Mouse (Mus musculus): Measurements from ENCODE around the gene Trabd2b. TPM values are rescaled to one million over a fixed set of nuclear protein-coding genes. Genes with fewer than 3 reads are reported as not detected.

The Trabd2b gene
- polyA plus RNA-seq, 1 experiment from 2014 or later: 1.3 TPM

- H3K4me2 ChIP-seq: no peak overlapping the region
- DNase-seq (ENCODE audit: low spot score): no peak
- H3K4me3 ChIP-seq (ENCODE audit: low read depth, low read length): no peak overlapping the region
- no peaks in the 10 kb centered on the region for H3K4me1 ChIP-seq (replicated peaks; ENCODE audit: control insufficient read depth, insufficient read depth, low read length)
- no peaks in the 10 kb centered on the region for H3K9me3 ChIP-seq (ENCODE audit: control insufficient read depth, low read length)
- no peaks in the 10 kb centered on the region for H3K36me3 ChIP-seq (ENCODE audit: control insufficient read depth, insufficient read depth, low read length)
- H3K27me3 ChIP-seq (replicated peaks; ENCODE audit: control insufficient read depth, insufficient read depth, low read length): no peaks in the 10 kb centered on the region
- H3K9ac ChIP-seq (ENCODE audit: low read depth, low read length): no peak overlapping the region
- 56% methylated on average over 2 of the region's 2 CpGs for WGBS
- no peak for ATAC-seq (replicated peaks; ENCODE audit: low FRiP score)
- no peak overlapping the region for H3K27ac ChIP-seq (ENCODE audit: low read depth, low read length)
Observed at GRCm38 (mm10) chr4:114386395-114386811, 20.1 kb upstream of the Trabd2b start.

- Histone ChIP-seq H3K27ac (ENCODE audit: low read depth, low read length) (no peak overlapping the region), H3K27me3 (replicated peaks; ENCODE audit: control insufficient read depth, insufficient read depth, low read length) (no peaks in the 10 kb centered on the region), H3K4me2 (no peak overlapping the region), H3K4me3 (ENCODE audit: low read depth, low read length) (no peak overlapping the region), H3K4me1 (replicated peaks; ENCODE audit: control insufficient read depth, insufficient read depth, low read length) (no peaks in the 10 kb centered on the region), H3K9ac (ENCODE audit: low read depth, low read length) (no peak overlapping the region), H3K36me3 (ENCODE audit: control insufficient read depth, insufficient read depth, low read length) (no peaks in the 10 kb centered on the region), H3K9me3 (ENCODE audit: control insufficient read depth, low read length) (no peaks in the 10 kb centered on the region)
- ATAC-seq (replicated peaks; ENCODE audit: low FRiP score) (no peak), DNase-seq (ENCODE audit: low spot score) (no peak)
- WGBS: 78% methylated on average over 2 of the region's 2 CpGs
Observed at GRCm38 (mm10) chr4:114387527-114388135, 18.9 kb upstream of the Trabd2b start.

- Histone ChIP-seq H3K36me3 (ENCODE audit: control insufficient read depth, insufficient read depth, low read length) (no peaks in the 10 kb centered on the region), H3K27me3 (replicated peaks; ENCODE audit: control insufficient read depth, insufficient read depth, low read length) (no peaks in the 10 kb centered on the region), H3K9me3 (ENCODE audit: control insufficient read depth, low read length) (no peaks in the 10 kb centered on the region), H3K27ac (ENCODE audit: low read depth, low read length) (no peak overlapping the region), H3K4me1 (replicated peaks; ENCODE audit: control insufficient read depth, insufficient read depth, low read length) (no peaks in the 10 kb centered on the region), H3K4me2 (no peak overlapping the region), H3K4me3 (ENCODE audit: low read depth, low read length) (no peak overlapping the region), H3K9ac (ENCODE audit: low read depth, low read length) (no peak overlapping the region)
- ATAC-seq (replicated peaks; ENCODE audit: low FRiP score): no peak
- 64% methylated on average over 3 of the region's 3 CpGs for WGBS
- no peak for DNase-seq (ENCODE audit: low spot score)
Observed at GRCm38 (mm10) chr4:114388306-114388705, 18.2 kb upstream of the Trabd2b start.

GRCm38 (mm10) chr4:114389653-114390052, 16.9 kb upstream of the Trabd2b start:
- H3K4me1 ChIP-seq (replicated peaks; ENCODE audit: control insufficient read depth, insufficient read depth, low read length): no peaks in the 10 kb centered on the region
- ATAC-seq (replicated peaks; ENCODE audit: low FRiP score) (no peak), DNase-seq (ENCODE audit: low spot score) (no peak)
- no peak overlapping the region for H3K4me3 ChIP-seq (ENCODE audit: low read depth, low read length)
- no peaks in the 10 kb centered on the region for H3K27me3 ChIP-seq (replicated peaks; ENCODE audit: control insufficient read depth, insufficient read depth, low read length)
- H3K27ac ChIP-seq (ENCODE audit: low read depth, low read length): no peak overlapping the region
- H3K9me3 ChIP-seq (ENCODE audit: control insufficient read depth, low read length): no peaks in the 10 kb centered on the region
- no peaks in the 10 kb centered on the region for H3K36me3 ChIP-seq (ENCODE audit: control insufficient read depth, insufficient read depth, low read length)
- no peak overlapping the region for H3K9ac ChIP-seq (ENCODE audit: low read depth, low read length)
- H3K4me2 ChIP-seq: no peak overlapping the region

- H3K9me3 ChIP-seq (ENCODE audit: control insufficient read depth, low read length): no peaks in the 10 kb centered on the region
- no peak overlapping the region for H3K27ac ChIP-seq (ENCODE audit: low read depth, low read length)
- no peaks in the 10 kb centered on the region for H3K36me3 ChIP-seq (ENCODE audit: control insufficient read depth, insufficient read depth, low read length)
- no peak overlapping the region for H3K4me3 ChIP-seq (ENCODE audit: low read depth, low read length)
- no peaks in the 10 kb centered on the region for H3K4me1 ChIP-seq (replicated peaks; ENCODE audit: control insufficient read depth, insufficient read depth, low read length)
- ATAC-seq (replicated peaks; ENCODE audit: low FRiP score) (no peak), DNase-seq (ENCODE audit: low spot score) (no peak)
- H3K27me3 ChIP-seq (replicated peaks; ENCODE audit: control insufficient read depth, insufficient read depth, low read length): no peaks in the 10 kb centered on the region; the same call in 1 of the 2 replicates
- H3K4me2 ChIP-seq: no peak overlapping the region
- H3K9ac ChIP-seq (ENCODE audit: low read depth, low read length): no peak overlapping the region
Observed at GRCm38 (mm10) chr4:114397625-114398024, 8.9 kb upstream of the Trabd2b start.

- H3K4me2 ChIP-seq: no peak overlapping the region
- H3K36me3 ChIP-seq (ENCODE audit: control insufficient read depth, insufficient read depth, low read length): no peaks in the 10 kb centered on the region
- ATAC-seq (replicated peaks; ENCODE audit: low FRiP score) (no peak), DNase-seq (ENCODE audit: low spot score) (no peak)
- 73% methylated on average over 3 of the region's 3 CpGs for WGBS
- H3K27me3 ChIP-seq (replicated peaks; ENCODE audit: control insufficient read depth, insufficient read depth, low read length): no peaks in the 10 kb centered on the region; the same call in 1 of the 2 replicates
- H3K4me1 ChIP-seq (replicated peaks; ENCODE audit: control insufficient read depth, insufficient read depth, low read length): no peaks in the 10 kb centered on the region
- H3K9me3 ChIP-seq (ENCODE audit: control insufficient read depth, low read length): no peaks in the 10 kb centered on the region
- H3K27ac ChIP-seq (ENCODE audit: low read depth, low read length): no peak overlapping the region
- no peak overlapping the region for H3K4me3 ChIP-seq (ENCODE audit: low read depth, low read length)
- no peak overlapping the region for H3K9ac ChIP-seq (ENCODE audit: low read depth, low read length)
Observed at GRCm38 (mm10) chr4:114399821-114400220, 6.7 kb upstream of the Trabd2b start.

GRCm38 (mm10) chr4:114401993-114402731, 4.4 kb upstream of the Trabd2b start:
- no peak overlapping the region for H3K4me3 ChIP-seq (ENCODE audit: low read depth, low read length)
- H3K4me1 ChIP-seq (replicated peaks; ENCODE audit: control insufficient read depth, insufficient read depth, low read length): no peaks in the 10 kb centered on the region
- no peaks in the 10 kb centered on the region for H3K9me3 ChIP-seq (ENCODE audit: control insufficient read depth, low read length)
- no peak overlapping the region for H3K4me2 ChIP-seq
- 62% methylated on average over 7 of the region's 7 CpGs for WGBS
- DNase-seq (ENCODE audit: low spot score) (no peak), ATAC-seq (replicated peaks; ENCODE audit: low FRiP score) (no peak)
- H3K27me3 ChIP-seq (replicated peaks; ENCODE audit: control insufficient read depth, insufficient read depth, low read length): peaks cover 13% of the 10 kb centered on the region
- H3K9ac ChIP-seq (ENCODE audit: low read depth, low read length): no peak overlapping the region
- H3K36me3 ChIP-seq (ENCODE audit: control insufficient read depth, insufficient read depth, low read length): no peaks in the 10 kb centered on the region
- H3K27ac ChIP-seq (ENCODE audit: low read depth, low read length): no peak overlapping the region

GRCm38 (mm10) chr4:114405682-114406354, 706 bp upstream of the Trabd2b start:
- ATAC-seq (replicated peaks; ENCODE audit: low FRiP score): peak; percentile 71
- 0 out of 2 replicates have a peak, but pooled peaks cover 2% of the 10 kb centered on the region for H3K4me1 ChIP-seq (replicated peaks; ENCODE audit: control insufficient read depth, insufficient read depth, low read length)
- H3K27me3 ChIP-seq (replicated peaks; ENCODE audit: control insufficient read depth, insufficient read depth, low read length): peaks cover 34% of the 10 kb centered on the region
- H3K9ac ChIP-seq (ENCODE audit: low read depth, low read length): peak overlapping the region; percentile 51; the same call in 1 of the 2 replicates
- DNase-seq (ENCODE audit: low spot score): peak; percentile 77
- WGBS: under 1% methylated on average over 29 of the region's 74 CpGs
- peak overlapping the region; percentile 64 for H3K27ac ChIP-seq (ENCODE audit: low read depth, low read length)
- H3K4me3 ChIP-seq (ENCODE audit: low read depth, low read length): peak overlapping the region; percentile 66
- no peaks in the 10 kb centered on the region for H3K9me3 ChIP-seq (ENCODE audit: control insufficient read depth, low read length)
- no peaks in the 10 kb centered on the region for H3K36me3 ChIP-seq (ENCODE audit: control insufficient read depth, insufficient read depth, low read length)
- peak overlapping the region; percentile 85 for H3K4me2 ChIP-seq
